Mouse (Mus musculus) lung, postnatal 14 days (tissue): ENCODE measurements around the gene Slc12a5.
A peak's percentile ranks its signal among the peaks of the same experiment; 100 is the strongest.

Experiments used
- DNase-seq: peaks from one replicate; pipeline ENCODE4 v3.0.0; 2021

The Slc12a5 gene

GRCm38 (mm10) chr2:165034131-165035057 is 73.8 kb downstream of the Slc12a5 start, which contains the start of gene Ncoa5:
Gene Ncoa5 (minus strand): TSS chr2:165034867.
- peak; percentile 97 for DNase-seq

- DNase-seq, result no peak
Measured at GRCm38 (mm10) chr2:165035058-165035431, 74.4 kb downstream of the Slc12a5 start.

GRCm38 (mm10) chr2:165037415-165037814 is 76.8 kb downstream of the Slc12a5 start:
- no peak for DNase-seq

- DNase-seq, result no peak
Measured at GRCm38 (mm10) chr2:165042126-165042525, 81.5 kb downstream of the Slc12a5 start.

- no peak for DNase-seq
Measured at GRCm38 (mm10) chr2:165043090-165043636, 82.6 kb downstream of the Slc12a5 start.

GRCm38 (mm10) chr2:165043729-165044128 is 83.1 kb downstream of the Slc12a5 start:
- no peak for DNase-seq

- no peak for DNase-seq
Measured at GRCm38 (mm10) chr2:165049044-165049443, 88.4 kb downstream of the Slc12a5 start.
